Comparison of ENCODE assay signal across 9 mouse cellular contexts in genomic region chr19:5780203-5780602, GRCm38 (mm10). TPM values are rescaled to one million over a fixed set of nuclear protein-coding genes. Genes with fewer than 3 reads are reported as not detected.
DNase-seq lines count a peak whose midpoint lies in the region; ATAC-seq and TF ChIP-seq lines count a peak whose summit lies in the region.
"Had no signal": no experiment of that assay in that cellular context is flagged by ENCODE, and none has a peak within 500 bp of the region (broad histone marks: within the 10 kb centered on the region; RNA-seq: fewer than 3 reads in every experiment).

No protein-coding gene starts in this region.

- no peaks in the 10 kb centered on the region for H3K27me3 ChIP-seq in kidney, postnatal 0 days (ENCODE audit: insufficient read depth, low read length)
- H3K27me3 ChIP-seq in kidney, embryonic 15.5 days, result no peaks in the 10 kb centered on the region
- H3K27me3 ChIP-seq in lung, postnatal 0 days (replicated peaks; ENCODE audit: insufficient read depth, low read length), result no peaks in the 10 kb centered on the region
- H3K27me3 ChIP-seq: forebrain, embryonic 13.5 days had no signal

- no peaks in the 10 kb centered on the region for H3K36me3 ChIP-seq in kidney, postnatal 0 days (ENCODE audit: insufficient read depth, low read length)
- H3K36me3 ChIP-seq in kidney, embryonic 15.5 days, result no peaks in the 10 kb centered on the region
- no peaks in the 10 kb centered on the region for H3K36me3 ChIP-seq in lung, postnatal 0 days (ENCODE audit: insufficient read depth, low read length)

- H3K4me1 ChIP-seq in kidney, postnatal 0 days (replicated peaks; ENCODE audit: insufficient read depth, low read length), result no peaks in the 10 kb centered on the region
- no peaks in the 10 kb centered on the region for H3K4me1 ChIP-seq in kidney, embryonic 15.5 days
- no peaks in the 10 kb centered on the region for H3K4me1 ChIP-seq in lung, postnatal 0 days (ENCODE audit: insufficient read depth, low read depth, low read length)
- H3K4me1 ChIP-seq: forebrain, embryonic 13.5 days had no signal

- no peak overlapping the region for H3K4me2 ChIP-seq in kidney, postnatal 0 days (ENCODE audit: low read length)
- H3K4me2 ChIP-seq in kidney, embryonic 15.5 days, result no peak overlapping the region
- H3K4me2 ChIP-seq in lung, postnatal 0 days (replicated peaks; ENCODE audit: low read depth, low read length), result no peak overlapping the region
- H3K4me2 ChIP-seq: forebrain, embryonic 13.5 days had no signal

- TF ChIP-seq EP300 in lung, postnatal 0 days (IDR thresholded peaks at IDR 0.05), result no peak

- WGBS in kidney, postnatal 0 days, result 52% methylated on average over 7 of the region's 7 CpGs
- WGBS in kidney, embryonic 15.5 days, result 63% methylated on average over 7 of the region's 7 CpGs
- WGBS in lung, postnatal 0 days, result 50% methylated on average over 7 of the region's 7 CpGs

- peak; percentile 46 to 62 for DNase-seq in cerebellum, adult 18-20 months
- no peak for DNase-seq in cerebellum, adult 9-11 months
- peak; percentile 73 for DNase-seq in kidney, postnatal 0 days (ENCODE audit: low spot score)
- DNase-seq in NIH3T3 (ENCODE audit: low read depth), result peak; percentile 91
- DNase-seq in lung, postnatal 0 days (ENCODE audit: low spot score), result peak; percentile 81
- DNase-seq in urinary bladder, adult 2 months (ENCODE audit: low spot score), result no peak
- no peak for DNase-seq in layer of hippocampus, postnatal 14 days (ENCODE audit: low spot score in 2 of 2)

- no peak for ATAC-seq in kidney, postnatal 0 days (replicated peaks; ENCODE audit: low FRiP score, low read depth)
- no peak for ATAC-seq in kidney, embryonic 15.5 days (replicated peaks; ENCODE audit: low FRiP score)
- ATAC-seq in lung, postnatal 0 days, result peak; percentile 17; the same call in 1 of the 2 replicates
- ATAC-seq: forebrain, embryonic 13.5 days had no signal

- H3K4me3 ChIP-seq in kidney, postnatal 0 days (replicated peaks; ENCODE audit: low read depth, low read length), result no peak overlapping the region
- H3K4me3 ChIP-seq in kidney, embryonic 15.5 days (replicated peaks), result no peak overlapping the region
- no peak overlapping the region for H3K4me3 ChIP-seq in lung, postnatal 0 days (ENCODE audit: low read depth, low read length)
- H3K4me3 ChIP-seq: forebrain, embryonic 13.5 days had no signal

- H3K27ac ChIP-seq in kidney, postnatal 0 days, result no peak overlapping the region
- H3K27ac ChIP-seq in kidney, embryonic 15.5 days, result no peak overlapping the region
- H3K27ac ChIP-seq in lung, postnatal 0 days (ENCODE audit: low read length), result no peak overlapping the region
- H3K27ac ChIP-seq: forebrain, embryonic 13.5 days had no signal

- H3K9me3 ChIP-seq in kidney, postnatal 0 days (replicated peaks; ENCODE audit: low read length), result no peaks in the 10 kb centered on the region
- no peaks in the 10 kb centered on the region for H3K9me3 ChIP-seq in kidney, embryonic 15.5 days (replicated peaks)
- no peaks in the 10 kb centered on the region for H3K9me3 ChIP-seq in lung, postnatal 0 days (ENCODE audit: low read length)
- H3K9me3 ChIP-seq: forebrain, embryonic 13.5 days had no signal

- no peak overlapping the region for H3K9ac ChIP-seq in kidney, postnatal 0 days (ENCODE audit: low read depth, low read length)
- H3K9ac ChIP-seq in kidney, embryonic 15.5 days, result no peak overlapping the region
- H3K9ac ChIP-seq in lung, postnatal 0 days (replicated peaks; ENCODE audit: low read depth), result no peak overlapping the region
- H3K9ac ChIP-seq: forebrain, embryonic 13.5 days had no signal

- TF ChIP-seq CTCF in kidney, postnatal 0 days (IDR thresholded peaks at IDR 0.05; ENCODE audit: low read depth), result peak; percentile 72
- peak; percentile 78 for TF ChIP-seq CTCF in lung, postnatal 0 days (IDR thresholded peaks at IDR 0.05)

RNA-seq across cellular contexts. Expression of gene Scyl1, which starts 9.0 kb away (rescaled TPM):
- 63.5 and 65.1 TPM in 2 replicates for polyA plus RNA-seq in kidney, postnatal 0 days (2015; fragmentation: Nextera tagmentation; extraction: Ambion mirVana)
- polyA plus RNA-seq in kidney, embryonic 15.5 days (2015; fragmentation: Nextera tagmentation; extraction: Ambion mirVana), result 69.6 and 76.0 TPM in 2 replicates
- polyA plus RNA-seq in lung, postnatal 0 days (2015; fragmentation: Nextera tagmentation; extraction: Ambion mirVana), result 64.6 TPM in 2 replicates
- polyA plus RNA-seq in urinary bladder, adult 2 months (2012; rRNA removed), result 104 and 123 TPM in 2 replicates
- 10 to 100 TPM; 73.6 to 75.1 TPM for total RNA-seq in layer of hippocampus, postnatal 14 days (2021)

RNA-seq across cellular contexts. Expression of gene Ltbp3, which starts 39.5 kb away (rescaled TPM):
- 22.3 and 23.9 TPM in 2 replicates for polyA plus RNA-seq in kidney, postnatal 0 days (2015; fragmentation: Nextera tagmentation; extraction: Ambion mirVana)
- 18.5 and 18.8 TPM in 2 replicates for polyA plus RNA-seq in kidney, embryonic 15.5 days (2015; fragmentation: Nextera tagmentation; extraction: Ambion mirVana)
- 51.9 and 59.6 TPM in 2 replicates for polyA plus RNA-seq in lung, postnatal 0 days (2015; fragmentation: Nextera tagmentation; extraction: Ambion mirVana)
- polyA plus RNA-seq in urinary bladder, adult 2 months (2012; rRNA removed), result 132 and 164 TPM in 2 replicates
- total RNA-seq in layer of hippocampus, postnatal 14 days (2021), result 10 to 100 TPM; 24.7 to 32.7 TPM

RNA-seq across cellular contexts. Expression of gene Fam89b, which starts 50.8 kb away (rescaled TPM):
- polyA plus RNA-seq in kidney, postnatal 0 days (2015; fragmentation: Nextera tagmentation; extraction: Ambion mirVana), result 91.0 and 92.7 TPM in 2 replicates
- polyA plus RNA-seq in kidney, embryonic 15.5 days (2015; fragmentation: Nextera tagmentation; extraction: Ambion mirVana), result 89.0 and 91.4 TPM in 2 replicates
- 120 and 126 TPM in 2 replicates for polyA plus RNA-seq in lung, postnatal 0 days (2015; fragmentation: Nextera tagmentation; extraction: Ambion mirVana)
- polyA plus RNA-seq in urinary bladder, adult 2 months (2012; rRNA removed), result 66.3 and 79.4 TPM in 2 replicates
- total RNA-seq in layer of hippocampus, postnatal 14 days (2021), result 10 to 100 TPM; 32.1 to 41.1 TPM

RNA-seq across cellular contexts. Expression of gene Ehbp1l1, which starts 54.1 kb away (rescaled TPM):
- 14.3 and 15.0 TPM in 2 replicates for polyA plus RNA-seq in kidney, postnatal 0 days (2015; fragmentation: Nextera tagmentation; extraction: Ambion mirVana)
- polyA plus RNA-seq in kidney, embryonic 15.5 days (2015; fragmentation: Nextera tagmentation; extraction: Ambion mirVana), result 20.5 and 25.9 TPM in 2 replicates
- polyA plus RNA-seq in lung, postnatal 0 days (2015; fragmentation: Nextera tagmentation; extraction: Ambion mirVana), result 19.3 and 21.6 TPM in 2 replicates
- polyA plus RNA-seq in urinary bladder, adult 2 months (2012; rRNA removed), result 97.4 and 116 TPM in 2 replicates
- 10 to 100 TPM; 15.6 to 20.1 TPM for total RNA-seq in layer of hippocampus, postnatal 14 days (2021)

Comparison
In these comparisons a context has a peak if more than half of its experiments do, and no peak if none do; other contexts are left out.
1. DNase-seq: peak in cerebellum, adult 18-20 months (2 of 2), kidney, postnatal 0 days (single experiment), NIH3T3 (single experiment) and lung, postnatal 0 days (single experiment); none in cerebellum, adult 9-11 months (single experiment), urinary bladder, adult 2 months (single experiment) and layer of hippocampus, postnatal 14 days (0 of 2).